Mouse (Mus musculus) CH12.LX (cell line): Measurements from ENCODE around the gene Slc4a4.

Source experiments
- BHLHE40 ChIP-seq: IDR thresholded peaks from 2 replicates; pipeline ENCODE4 v1.6.1; 2011; ENCODE audit warnings: mild to moderate bottlenecking, low read depth, low read length, improper control_type of control experiment
- CTCF ChIP-seq, 2 experiments: IDR thresholded peaks in 1 of 2; conservative IDR thresholded peaks in 1 of 2; 2 replicates each; pipeline ENCODE4 v1.5.1; 2011 to 2012; ENCODE audit warnings: low read depth in 2 of 2, low read length in 2 of 2, improper control_type of control experiment in 1 of 2, inconsistent platforms in 1 of 2, mild to moderate bottlenecking in 1 of 2, moderate library complexity in 1 of 2

- TF ChIP-seq CTCF (conservative IDR thresholded peaks at IDR 0.05 in 1 of 2, IDR thresholded peaks at IDR 0.05 in 1 of 2; ENCODE audit: low read depth in 2 of 2, low read length in 2 of 2) (no peak), BHLHE40 (no peak)
These were observed 74.7 kb downstream of the Slc4a4 start for GRCm38 (mm10) chr5:88961351-88961761.
